Mouse (Mus musculus) testis, adult 2 months (tissue): ENCODE data around the gene Dolpp1.

ENCODE experiments used
- CTCF ChIP-seq: fragments of 200-500 bp; IDR thresholded peaks from 2 replicates; pipeline ENCODE4 v1.5.1; 2012; ENCODE audit warnings: low read depth, mild to moderate bottlenecking, inconsistent platforms, low read length, moderate library complexity; ENCODE audit not compliant: control insufficient read depth, insufficient read depth, insufficient replicate concordance
- POLR2A ChIP-seq: fragments of 200-500 bp; IDR thresholded peaks from 2 replicates; pipeline ENCODE4 v1.6.1; 2012; ENCODE audit warnings: low read depth, mild to moderate bottlenecking, inconsistent platforms, low read length, moderate library complexity; ENCODE audit not compliant: control insufficient read depth

DNA sequence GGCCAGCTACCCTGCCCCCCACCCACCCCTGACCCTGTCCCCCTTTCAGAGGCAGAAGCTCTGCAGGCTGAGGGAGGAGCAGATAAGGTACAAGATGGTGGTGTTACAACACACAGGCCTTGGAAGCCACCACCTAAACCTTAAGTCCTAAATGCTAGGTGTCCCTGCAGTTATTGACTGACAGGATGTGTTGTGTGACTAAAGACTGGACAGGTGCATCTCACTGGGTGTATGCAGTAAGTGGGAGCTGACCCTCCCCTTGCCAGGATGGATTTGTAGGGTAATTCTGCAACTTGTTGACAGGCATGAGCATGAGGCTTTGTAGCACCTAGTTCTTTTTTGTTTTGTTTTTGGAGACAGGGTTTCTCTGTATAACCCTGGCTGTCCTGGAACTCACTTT lies 52.4 kb downstream of the Dolpp1 start:
- TF ChIP-seq POLR2A (no peak), CTCF (no peak)
